Mouse (Mus musculus) spleen, postnatal 14 days (tissue): ENCODE results near the gene Ggn.
"Not testable (repeated sequence)": the region's sequence is repeated elsewhere in the genome, so short reads cannot be mapped to it uniquely, and the experiment has no call there.

Source experiments
- DNase-seq, 2 experiments: peaks; one replicate each; pipeline ENCODE4 v3.0.0; 2021 to 2022; ENCODE audit warnings: low spot score in 2 of 2

Ggn gene

DNA sequence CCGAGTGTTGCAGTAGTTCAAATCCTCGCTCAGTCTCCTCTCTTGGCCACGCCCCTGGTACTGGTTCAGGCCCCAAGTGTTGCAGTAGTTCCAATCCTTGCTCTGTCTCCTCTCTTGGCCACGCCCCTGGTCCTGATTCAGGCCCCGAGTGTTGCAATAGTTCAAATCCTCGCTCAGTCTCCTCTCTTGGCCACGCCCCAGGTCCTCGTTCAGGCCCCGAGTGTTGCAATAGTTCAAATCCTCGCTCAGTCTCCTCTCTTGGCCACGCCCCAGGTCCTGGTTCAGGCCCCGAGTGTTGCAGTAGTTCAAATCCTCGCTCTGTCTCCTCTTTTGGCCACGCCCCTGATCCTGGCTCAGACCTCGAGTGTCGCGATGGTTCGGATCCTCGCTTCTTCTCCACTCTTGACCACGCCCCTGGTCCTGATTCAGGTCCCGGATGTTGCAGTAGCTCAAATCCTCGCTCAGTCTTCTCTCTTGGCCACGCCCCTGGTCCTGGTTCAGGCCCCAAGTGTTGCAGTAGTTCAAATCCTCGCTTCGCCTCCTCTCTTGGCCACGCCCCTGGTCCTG lies 42.3 kb downstream of the Ggn start:
- no peak for DNase-seq

DNA sequence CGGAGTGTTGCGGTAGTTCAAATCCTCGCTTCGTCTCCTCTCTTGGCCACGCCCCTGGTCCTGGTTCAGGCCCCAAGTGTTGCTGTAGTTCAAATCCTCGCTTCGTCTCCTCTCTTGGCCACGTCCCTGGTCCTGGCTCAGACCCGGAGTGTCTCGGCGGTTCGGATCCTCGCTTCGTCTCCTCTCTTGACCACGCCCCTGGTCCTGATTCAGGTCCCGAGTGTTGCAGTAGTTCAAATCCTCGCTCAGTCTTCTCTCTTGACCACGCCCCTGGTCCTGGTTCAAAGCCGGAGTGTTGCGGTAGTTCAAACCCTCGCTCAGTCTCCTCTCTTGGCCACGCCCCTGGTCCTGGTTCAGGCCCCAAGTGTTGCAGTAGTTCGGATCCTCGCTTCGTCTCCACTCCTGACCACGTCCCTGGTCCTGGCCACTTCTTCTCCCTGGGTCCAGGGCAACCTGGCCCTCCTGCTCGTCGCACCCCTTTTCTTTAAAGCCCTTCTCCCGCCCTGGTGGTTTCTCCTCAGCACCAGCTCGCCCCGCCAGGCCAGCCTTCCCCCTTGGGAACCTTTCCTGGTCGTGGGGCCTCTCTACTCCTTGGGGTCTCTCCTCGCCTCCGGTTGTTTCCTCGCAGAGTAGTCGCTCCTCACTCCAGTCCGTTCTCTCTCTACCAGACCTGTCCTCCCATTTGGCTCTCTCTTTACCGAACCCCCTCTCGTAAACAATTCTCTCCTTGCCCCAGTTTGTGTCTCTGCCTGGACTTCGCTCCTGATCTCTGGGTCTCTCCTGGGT lies 43.0 kb downstream of the Ggn start:
- not testable (repeated sequence) for DNase-seq

DNA sequence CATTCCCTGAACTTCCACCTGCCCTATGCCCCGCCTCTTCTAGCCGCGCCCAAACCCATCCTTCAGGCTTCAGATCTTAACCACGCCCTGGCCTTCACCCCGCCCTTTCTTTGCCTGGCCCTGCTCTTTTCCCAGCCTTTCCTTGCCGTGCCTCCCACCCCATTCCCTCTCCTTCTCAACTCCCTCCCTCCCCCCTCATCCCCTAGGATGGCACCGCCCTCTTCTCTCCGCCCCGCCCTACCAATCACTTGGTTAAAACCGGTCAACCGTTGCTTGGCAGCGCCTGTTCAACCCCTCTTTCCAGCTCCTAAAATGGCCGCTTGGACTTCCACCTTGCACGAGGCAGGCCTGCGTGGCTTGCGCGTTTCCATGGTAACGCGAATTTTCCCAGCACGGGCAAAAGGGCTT lies 43.7 kb downstream of the Ggn start, which contains the start of gene Catsperg1:
TSS of gene Catsperg1 (minus strand) at position 361 of the 408 bp plus-strand sequence.
- no peak for DNase-seq

DNA sequence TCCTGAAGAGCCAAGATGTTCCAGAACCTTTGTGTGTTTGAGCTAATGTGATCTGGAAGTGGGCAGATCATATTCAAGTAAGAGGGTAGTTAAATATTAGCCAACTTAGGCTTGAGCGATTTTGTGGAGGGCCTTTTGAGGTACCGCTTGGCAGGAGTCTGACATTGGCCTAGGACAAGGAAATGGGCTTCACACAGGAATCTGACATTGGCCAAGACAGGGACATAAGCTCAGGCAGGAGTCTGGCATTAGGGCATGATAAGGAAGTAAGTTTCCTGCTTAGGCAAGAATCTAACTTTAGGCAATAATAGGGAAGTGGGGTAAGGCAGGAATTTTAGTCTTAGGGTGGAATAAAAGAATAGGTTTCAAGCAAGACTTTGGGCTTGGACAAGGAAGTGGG lies 44.2 kb downstream of the Ggn start:
- DNase-seq = no peak

DNA sequence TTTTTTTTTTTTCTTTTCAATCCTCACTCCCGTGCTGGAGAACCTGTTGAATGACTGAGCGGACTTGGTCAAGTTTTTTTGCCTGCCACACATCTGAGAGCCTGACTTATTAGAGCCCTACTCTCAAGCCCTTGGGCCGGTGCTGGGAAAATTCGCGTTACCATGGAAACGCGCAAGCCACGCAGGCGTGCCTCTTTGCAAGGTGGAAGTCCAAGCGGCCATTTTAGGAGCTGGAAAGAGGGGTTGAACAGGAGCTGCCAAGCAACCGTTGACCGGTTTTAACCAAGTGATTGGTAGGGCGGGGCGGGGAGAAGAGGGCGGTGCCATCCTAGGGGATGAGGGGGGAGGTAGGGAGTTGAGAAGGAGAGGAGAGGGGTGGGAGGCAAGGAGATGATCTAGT lies 44.8 kb downstream of the Ggn start:
- no peak for DNase-seq
